Mouse (Mus musculus) C2C12 (cell line): ENCODE data around the gene Dazap1. TPM values are rescaled to one million over a fixed set of nuclear protein-coding genes. Genes with fewer than 3 reads are reported as not detected.

Source experiments
- H3K27me3 ChIP-seq: one replicate; pipeline ENCODE4 v1.6.1; 2011; ENCODE audit not compliant: control insufficient read depth, insufficient read depth, insufficient read length
- H3K36me3 ChIP-seq: one replicate; pipeline ENCODE4 v1.6.1; 2011; ENCODE audit not compliant: control insufficient read depth, insufficient read depth
- H3K4me3 ChIP-seq: one replicate; pipeline ENCODE4 v1.5.1; 2011; ENCODE audit warnings: mild to moderate bottlenecking, control low read depth; ENCODE audit not compliant: poor library complexity, insufficient read depth, severe bottlenecking
- H3K79me2 ChIP-seq: one replicate; pipeline ENCODE4 v1.6.1; 2011; ENCODE audit not compliant: control insufficient read depth, insufficient read depth
- H3K79me3 ChIP-seq: one replicate; pipeline ENCODE4 v1.6.1; 2011; ENCODE audit warnings: low read depth, control low read depth
- H3ac ChIP-seq: one replicate; pipeline ENCODE3; 2011; ENCODE audit warnings: low read depth; ENCODE audit not compliant: control insufficient read depth, insufficient read length
- CEBPB ChIP-seq: IDR thresholded peaks from one replicate; pipeline ENCODE4 v1.6.1; 2011; ENCODE audit warnings: low read depth, mild to moderate bottlenecking, control low read depth, moderate library complexity
- CTCF ChIP-seq: IDR thresholded peaks from one replicate; pipeline ENCODE4 v1.5.1; 2011; ENCODE audit not compliant: control insufficient read depth, insufficient read depth, insufficient read length
- FOSL1 ChIP-seq: IDR thresholded peaks from one replicate; pipeline ENCODE4 v1.8.0; 2011; ENCODE audit warnings: mild to moderate bottlenecking, low read length; ENCODE audit not compliant: poor library complexity, insufficient read depth, severe bottlenecking
- MAX ChIP-seq: IDR thresholded peaks from one replicate; pipeline ENCODE4 v1.6.1; 2011; ENCODE audit warnings: mild to moderate bottlenecking, control low read depth
- MYOD1 ChIP-seq: IDR thresholded peaks from one replicate; pipeline ENCODE4 v1.6.1; 2011; ENCODE audit warnings: low read depth; ENCODE audit not compliant: control insufficient read depth, insufficient read length
- MYOG ChIP-seq: IDR thresholded peaks from one replicate; pipeline ENCODE4 v1.6.1; 2011; ENCODE audit not compliant: control insufficient read depth, insufficient read length; ENCODE audit errors: extremely low read depth
- USF1 ChIP-seq: IDR thresholded peaks from one replicate; pipeline ENCODE4 v1.6.1; 2011; ENCODE audit warnings: low read depth, mild to moderate bottlenecking, control low read depth, moderate library complexity
- polyA plus RNA-seq: library from polyadenylated mRNA; unstranded; fragments of >200 nt; fragmentation: generic; extraction: Trizol; gene quantifications from one replicate; pipeline ENCODE4 v1.2.1, GENCODE M21; 2012; ENCODE audit warnings: missing spikeins

Dazap1 gene
- polyA plus RNA-seq, 1 experiment: 159 TPM

- Histone ChIP-seq H3K79me3 (peaks cover 17% of the 10 kb centered on the region), H3K36me3 (peaks cover 41% of the 10 kb centered on the region), H3ac (peak within 1 kb of the TSS; percentile 74), H3K27me3 (peaks cover under 1% of the 10 kb centered on the region), H3K4me3 (peak within 1 kb of the TSS; percentile 97), H3K79me2 (peaks cover 31% of the 10 kb centered on the region)
- TF ChIP-seq FOSL1: no peak
- peak; percentile 35 for TF ChIP-seq CEBPB
- no peak for TF ChIP-seq MYOG
- peak; percentile 59 for TF ChIP-seq MAX
- TF ChIP-seq USF1: no peak
- no peak for TF ChIP-seq MYOD1
- TF ChIP-seq CTCF: peak; percentile 82
Observed at GRCm38 (mm10) chr10:80292251-80293146, 31.2 kb downstream of the Dazap1 start, which contains the start of gene Rps15. Gene Rps15 (plus strand): TSS chr10:80292453.

GRCm38 (mm10) chr10:80293325-80293724, 32.0 kb downstream of the Dazap1 start:
- TF ChIP-seq CEBPB (no peak), MYOG (no peak), CTCF (no peak), FOSL1 (no peak), MYOD1 (no peak), USF1 (no peak), MAX (no peak)
- Histone ChIP-seq H3ac (peak overlapping the region; percentile 74), H3K79me2 (peaks cover 31% of the 10 kb centered on the region), H3K36me3 (peaks cover 33% of the 10 kb centered on the region), H3K4me3 (peak overlapping the region; percentile 97), H3K27me3 (peaks cover 7% of the 10 kb centered on the region), H3K79me3 (peaks cover 17% of the 10 kb centered on the region)

- Histone ChIP-seq H3K79me2 (peaks cover 31% of the 10 kb centered on the region), H3K4me3 (peak overlapping the region; percentile 97), H3K36me3 (peaks cover 29% of the 10 kb centered on the region), H3ac (peak overlapping the region; percentile 85), H3K27me3 (peaks cover 17% of the 10 kb centered on the region), H3K79me3 (peaks cover 17% of the 10 kb centered on the region)
- no peak for TF ChIP-seq MAX
- no peak for TF ChIP-seq FOSL1
- no peak for TF ChIP-seq CEBPB
- no peak for TF ChIP-seq MYOD1
- no peak for TF ChIP-seq CTCF
- TF ChIP-seq USF1: no peak
- TF ChIP-seq MYOG: no peak
Observed at GRCm38 (mm10) chr10:80294311-80294710, 33.0 kb downstream of the Dazap1 start.

GRCm38 (mm10) chr10:80294788-80295303, 33.6 kb downstream of the Dazap1 start:
- Histone ChIP-seq H3K27me3 (peaks cover 22% of the 10 kb centered on the region), H3K36me3 (peaks cover 29% of the 10 kb centered on the region), H3K4me3 (no peak overlapping the region), H3K79me2 (peaks cover 31% of the 10 kb centered on the region), H3K79me3 (peaks cover 17% of the 10 kb centered on the region), H3ac (peak overlapping the region; percentile 85)
- TF ChIP-seq FOSL1 (no peak), MYOD1 (no peak), MYOG (no peak), CTCF (no peak), USF1 (no peak), MAX (no peak), CEBPB (no peak)

GRCm38 (mm10) chr10:80295618-80296425, 34.5 kb downstream of the Dazap1 start, which contains the start of gene Apc2:
Gene Apc2 (plus strand): TSS chr10:80295977.
- peak within 1 kb of the TSS; percentile 85 for H3ac ChIP-seq
- no peak for TF ChIP-seq USF1
- TF ChIP-seq FOSL1: no peak
- TF ChIP-seq MYOG: no peak
- peak; percentile 79 for TF ChIP-seq CTCF
- TF ChIP-seq MYOD1: peak; percentile 13
- peaks cover 31% of the 10 kb centered on the region for H3K27me3 ChIP-seq
- peaks cover 29% of the 10 kb centered on the region for H3K36me3 ChIP-seq
- H3K79me2 ChIP-seq: peaks cover 31% of the 10 kb centered on the region
- H3K4me3 ChIP-seq: no peak within 1 kb of the TSS
- peaks cover 17% of the 10 kb centered on the region for H3K79me3 ChIP-seq
